Mouse (Mus musculus) neural tube, embryonic 10.5 days (tissue): ENCODE measurements around the gene Ccdc51.

Experiments used
- DNase-seq: peaks from one replicate; pipeline ENCODE4 v3.0.0-alpha.2; 2017; ENCODE audit warnings: low spot score; ENCODE audit errors: extremely low spot score

Gene Ccdc51

GRCm38 (mm10) chr9:109056916-109057315 is 25.4 kb upstream of the Ccdc51 start:
- DNase-seq = no peak

GRCm38 (mm10) chr9:109057543-109057942 is 24.8 kb upstream of the Ccdc51 start:
- no peak for DNase-seq

- DNase-seq = no peak
Observed at GRCm38 (mm10) chr9:109058006-109058765, 24.1 kb upstream of the Ccdc51 start.

- peak; percentile 88 for DNase-seq
Observed at GRCm38 (mm10) chr9:109059136-109059903, 23.0 kb upstream of the Ccdc51 start, which contains the start of gene Trex1. TSS of gene Trex1 (minus strand) at chr9:109059734.

- DNase-seq = no peak
Observed at GRCm38 (mm10) chr9:109060184-109060897, 22.0 kb upstream of the Ccdc51 start.

- no peak for DNase-seq
Observed at GRCm38 (mm10) chr9:109060898-109061295, 21.4 kb upstream of the Ccdc51 start.

- DNase-seq = no peak
Observed at GRCm38 (mm10) chr9:109068095-109068735, 14.1 kb upstream of the Ccdc51 start.

- peak; percentile 92 for DNase-seq
Observed at GRCm38 (mm10) chr9:109073661-109074573, 8.4 kb upstream of the Ccdc51 start, which contains the start of gene Atrip. TSS of gene Atrip (minus strand) at chr9:109074124.

- no peak for DNase-seq
Observed at GRCm38 (mm10) chr9:109080516-109080915, 1.8 kb upstream of the Ccdc51 start.

GRCm38 (mm10) chr9:109081749-109082123 is 557 bp upstream of the Ccdc51 start:
- DNase-seq = no peak

GRCm38 (mm10) chr9:109084922-109085321 is 2.6 kb downstream of the Ccdc51 start:
- no peak for DNase-seq

GRCm38 (mm10) chr9:109087987-109088386 is 5.7 kb downstream of the Ccdc51 start:
- no peak for DNase-seq

GRCm38 (mm10) chr9:109090446-109090845 is 8.2 kb downstream of the Ccdc51 start:
- no peak for DNase-seq

- DNase-seq = no peak
Observed at GRCm38 (mm10) chr9:109091802-109092201, 9.5 kb downstream of the Ccdc51 start.

GRCm38 (mm10) chr9:109092799-109093198 is 10.5 kb downstream of the Ccdc51 start:
- DNase-seq = no peak

- no peak for DNase-seq
Observed at GRCm38 (mm10) chr9:109093786-109094552, 11.7 kb downstream of the Ccdc51 start.

GRCm38 (mm10) chr9:109094553-109095136 is 12.4 kb downstream of the Ccdc51 start:
- DNase-seq = peak; percentile 64

- peak; percentile 87 for DNase-seq
Observed at GRCm38 (mm10) chr9:109095137-109095982, 13.1 kb downstream of the Ccdc51 start, which contains the start of gene Plxnb1. TSS of gene Plxnb1 (plus strand) at chr9:109095389.
